Mouse (Mus musculus): Measurements from ENCODE around the gene Smim15.

Smim15 gene

DNA sequence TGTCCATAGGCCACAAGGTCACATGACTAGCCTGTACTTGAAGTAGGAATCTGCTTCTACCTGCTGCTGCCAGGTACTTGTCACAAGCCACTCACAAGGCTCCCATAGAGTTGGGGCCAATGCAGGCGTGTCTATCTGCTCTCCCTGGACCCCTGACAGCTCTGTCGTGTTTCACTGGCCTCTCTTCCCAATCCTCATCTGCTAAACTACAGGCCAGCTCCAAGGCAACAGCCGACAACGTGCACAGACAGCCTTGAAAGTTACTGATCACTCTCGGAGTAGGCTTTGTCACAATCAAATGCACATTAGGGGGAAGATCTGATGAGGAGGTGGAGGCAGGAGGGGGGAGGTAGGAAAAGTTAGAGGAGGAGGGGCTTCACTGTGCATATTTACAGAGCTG lies 18.7 kb downstream of the Smim15 start:
- DNase-seq (ENCODE audit: low spot score) = no peak

DNA sequence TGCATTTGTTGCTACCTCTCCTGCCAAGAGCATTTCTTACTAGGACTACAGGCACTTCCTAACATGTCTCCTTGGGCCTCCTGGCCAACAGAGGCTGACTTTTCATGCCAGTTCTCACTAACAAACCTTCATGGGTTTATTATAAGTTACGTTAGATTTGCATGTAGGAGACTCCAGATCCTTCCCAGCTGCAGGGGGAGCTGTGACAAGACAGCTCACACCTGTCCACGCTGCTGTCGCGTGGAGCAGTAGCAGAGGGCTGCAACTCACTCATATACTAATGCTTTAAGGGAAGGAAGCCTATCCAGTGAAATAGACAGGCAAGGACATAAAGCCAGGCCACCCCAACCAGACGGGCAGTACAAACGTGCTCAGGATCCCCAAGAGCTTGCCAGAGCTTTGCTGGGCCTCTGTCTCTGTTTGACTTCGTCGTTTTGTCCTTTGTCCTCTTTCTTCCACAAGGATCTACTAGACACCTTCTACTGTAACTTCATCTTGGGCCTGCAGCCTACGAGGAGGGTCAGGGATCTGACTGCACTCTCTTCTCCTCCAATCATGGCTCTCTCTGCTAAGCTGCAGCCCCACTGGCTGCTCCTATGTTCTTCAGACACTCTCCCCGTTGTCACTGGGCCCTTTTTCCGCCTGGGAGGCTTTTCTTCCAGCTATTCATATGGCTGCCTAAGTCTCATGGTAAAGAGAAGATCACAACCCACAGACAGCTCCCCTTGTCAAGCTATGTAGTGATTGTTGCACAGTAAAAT lies 19.3 kb downstream of the Smim15 start:
- DNase-seq (ENCODE audit: low spot score) = no peak

DNA sequence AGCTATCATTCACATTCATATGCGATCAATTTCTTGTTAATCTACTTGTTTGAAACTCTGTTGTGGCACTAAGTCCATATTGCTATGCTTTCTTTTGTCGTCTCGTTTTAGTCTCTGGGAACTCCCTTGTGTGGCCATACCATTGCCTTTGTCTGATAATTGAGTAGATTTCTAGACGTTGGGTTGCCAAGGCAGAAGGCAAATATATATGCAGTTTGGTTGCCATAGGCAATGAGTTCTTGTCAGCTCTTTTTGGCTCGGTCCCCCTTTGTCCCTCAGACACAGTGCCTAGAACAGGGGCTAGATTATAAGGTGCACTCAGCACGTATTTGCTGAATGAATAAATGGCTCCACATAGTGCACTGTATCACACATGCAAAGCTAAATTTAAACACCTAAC lies 20.1 kb downstream of the Smim15 start:
- peak; percentile 49 for DNase-seq (ENCODE audit: low spot score)

DNA sequence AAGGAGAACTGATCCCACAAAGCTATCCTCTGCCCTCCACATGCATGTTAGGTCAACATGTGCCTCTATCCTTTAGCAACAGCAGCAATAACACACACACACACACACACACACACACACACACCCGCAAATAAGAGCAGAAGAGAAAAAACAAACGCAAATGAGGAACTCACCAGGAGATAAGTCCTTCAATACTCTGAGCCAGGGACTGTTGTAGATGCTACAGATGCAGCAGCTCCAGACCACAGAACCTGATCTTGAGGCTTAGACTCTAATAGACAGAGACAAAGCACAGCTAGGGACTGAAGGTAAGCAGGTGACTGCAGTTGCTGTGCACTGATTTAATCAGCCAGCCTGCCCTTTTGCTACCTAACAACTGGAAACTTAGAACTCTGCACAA lies 21.8 kb downstream of the Smim15 start:
- DNase-seq (ENCODE audit: low spot score) = no peak

DNA sequence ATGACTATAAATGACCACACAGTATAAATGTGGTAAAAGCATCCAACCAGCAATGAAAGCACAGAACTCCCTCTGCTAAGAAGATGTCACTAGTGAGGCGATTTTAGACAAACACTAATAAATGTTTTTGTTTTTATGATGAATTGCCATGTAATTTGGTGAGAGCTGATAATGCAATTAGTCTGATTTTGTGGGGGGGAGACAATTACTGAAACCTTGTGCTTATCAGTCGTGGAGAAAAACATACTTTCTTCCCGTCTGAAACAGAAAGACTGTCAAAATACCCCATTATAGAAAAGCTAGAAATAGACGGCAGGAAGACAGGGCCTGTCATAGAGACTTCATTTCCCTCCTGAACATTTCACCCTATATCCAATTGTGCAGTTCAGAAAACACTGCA lies 24.9 kb downstream of the Smim15 start:
- DNase-seq (ENCODE audit: low spot score) = no peak

DNA sequence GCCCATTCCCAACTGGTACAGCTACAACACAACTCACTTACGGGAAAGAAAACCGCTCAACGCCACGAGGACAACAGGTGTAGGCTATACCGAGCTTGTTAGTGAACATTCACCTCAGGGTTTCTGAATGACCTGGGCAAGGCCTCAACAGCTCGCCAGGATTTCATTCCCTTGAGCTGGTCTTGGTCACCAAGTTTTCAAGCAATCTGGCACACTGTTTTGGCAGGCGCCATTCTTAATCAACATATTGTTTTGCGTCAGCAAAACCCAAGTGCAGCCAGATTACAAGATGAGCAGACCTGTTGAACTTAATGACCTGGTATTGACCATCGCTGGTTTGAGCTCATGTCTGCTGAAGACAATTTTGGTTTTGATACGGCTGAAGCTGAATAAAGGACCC lies 25.9 kb downstream of the Smim15 start:
- no peak for DNase-seq (ENCODE audit: low spot score)

DNA sequence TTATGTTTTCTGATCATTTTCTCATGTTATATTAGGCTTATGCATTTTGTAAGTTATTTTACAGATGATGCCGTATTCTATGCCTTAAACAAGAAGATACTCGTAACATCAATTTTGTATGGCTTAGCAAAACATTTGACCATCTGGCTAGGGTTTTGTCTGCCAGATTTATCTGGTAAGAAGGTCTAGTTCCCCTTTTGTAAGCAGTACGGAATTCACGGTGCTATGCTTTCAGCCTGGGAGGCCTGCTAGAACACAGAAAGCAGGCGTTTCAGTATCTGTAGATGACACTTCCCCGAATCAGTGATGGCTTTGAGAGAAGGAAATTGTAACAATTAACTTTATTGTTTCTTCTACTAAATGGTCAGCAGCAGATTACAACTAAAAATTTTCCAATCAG lies 33.2 kb downstream of the Smim15 start:
- no peak for DNase-seq (ENCODE audit: low spot score)

DNA sequence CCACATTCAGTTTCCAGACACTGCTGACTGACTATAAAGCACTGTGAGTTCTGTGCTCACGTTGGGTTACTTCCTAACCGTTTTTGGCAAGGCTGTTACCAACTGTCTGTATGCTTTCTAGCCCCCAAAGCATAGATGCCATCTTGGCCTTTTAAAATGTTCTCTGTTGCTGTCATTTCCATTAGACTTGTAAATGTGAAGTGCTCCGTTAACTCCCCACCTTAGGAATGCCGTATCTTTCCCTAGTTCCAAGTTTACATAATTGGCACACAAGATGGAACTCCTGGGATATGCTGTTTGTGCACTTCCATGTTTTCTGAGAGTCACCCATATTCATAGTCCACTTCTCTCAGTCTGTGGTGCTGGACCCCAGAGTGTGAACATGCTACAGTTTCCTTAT lies 33.7 kb downstream of the Smim15 start:
- no peak for DNase-seq (ENCODE audit: low spot score)

DNA sequence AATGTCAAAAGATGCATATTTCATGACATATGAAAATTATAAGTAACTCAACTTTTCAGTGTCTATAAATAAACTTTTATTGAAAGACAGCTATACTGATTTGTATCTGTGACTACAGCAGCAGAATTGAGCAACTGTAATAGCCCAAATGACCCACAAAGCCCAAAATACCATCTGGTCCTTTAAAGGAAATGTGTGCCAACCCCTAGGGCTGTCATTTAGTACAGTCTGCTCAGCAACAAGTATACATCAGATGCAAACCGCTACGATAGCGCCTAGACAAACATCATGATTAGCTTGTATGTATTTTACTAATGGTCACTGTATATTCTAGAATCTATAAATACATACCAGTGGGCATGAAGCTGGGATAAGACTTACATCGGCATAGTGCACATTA lies 39.8 kb downstream of the Smim15 start:
- no peak for DNase-seq (ENCODE audit: low spot score)

DNA sequence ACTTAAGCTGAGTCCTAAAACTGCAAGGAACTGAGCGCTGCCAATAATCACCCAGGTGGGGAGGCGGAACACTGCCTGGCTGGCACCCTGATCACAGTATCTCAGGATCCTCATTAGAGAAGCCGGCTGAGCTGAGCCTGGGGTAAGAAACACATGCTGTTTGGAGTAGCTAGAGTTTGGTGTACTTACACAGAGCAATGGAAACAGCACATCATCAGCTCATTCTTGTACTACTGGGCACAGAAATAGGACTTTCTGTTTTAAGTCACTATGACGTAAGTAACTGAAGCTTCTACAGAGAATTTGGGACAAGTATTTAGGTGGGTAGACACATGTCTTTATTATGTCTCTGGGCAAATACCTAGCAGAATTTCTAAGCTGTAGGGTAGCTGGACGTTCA lies 41.8 kb downstream of the Smim15 start:
- no peak for DNase-seq (ENCODE audit: low spot score)

DNA sequence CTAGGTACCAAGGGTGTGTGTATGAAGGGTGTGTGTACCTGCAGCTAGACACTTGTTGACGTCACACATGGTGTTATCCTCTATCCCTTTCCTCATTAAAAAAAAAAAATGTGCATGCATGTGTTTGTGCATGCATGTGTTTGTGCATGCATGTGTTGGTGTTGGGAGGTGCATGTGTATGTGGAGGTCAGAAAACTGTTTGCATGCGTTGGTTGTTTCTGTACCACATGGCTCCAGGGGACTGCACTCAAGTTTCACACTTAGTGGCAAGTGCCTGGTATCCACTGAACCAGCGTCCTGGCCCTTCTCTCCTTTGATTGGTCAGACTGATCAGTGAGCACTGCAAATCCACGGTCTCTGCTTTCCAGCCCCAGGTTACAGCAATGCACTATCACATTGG lies 42.5 kb downstream of the Smim15 start:
- DNase-seq (ENCODE audit: low spot score) = no peak

DNA sequence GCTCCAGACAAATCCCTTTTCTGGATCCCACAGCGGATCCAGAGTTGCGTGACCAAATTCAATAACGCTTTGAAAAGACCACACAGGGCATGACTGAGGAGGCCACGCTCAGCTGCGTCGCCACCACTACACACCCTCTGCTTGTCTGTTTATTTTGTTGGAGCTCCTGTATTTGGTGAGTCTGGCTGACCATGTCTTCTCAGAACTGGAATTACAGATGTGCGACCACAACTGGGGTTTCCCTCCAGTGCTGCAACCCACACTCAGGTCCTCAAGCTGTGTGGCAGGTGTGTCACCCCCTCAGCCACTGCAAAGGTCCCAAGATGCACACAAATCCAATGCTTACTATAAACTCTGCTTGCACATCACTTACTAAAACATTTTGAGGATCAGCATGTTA lies 48.0 kb downstream of the Smim15 start:
- no peak for DNase-seq (ENCODE audit: low spot score)

DNA sequence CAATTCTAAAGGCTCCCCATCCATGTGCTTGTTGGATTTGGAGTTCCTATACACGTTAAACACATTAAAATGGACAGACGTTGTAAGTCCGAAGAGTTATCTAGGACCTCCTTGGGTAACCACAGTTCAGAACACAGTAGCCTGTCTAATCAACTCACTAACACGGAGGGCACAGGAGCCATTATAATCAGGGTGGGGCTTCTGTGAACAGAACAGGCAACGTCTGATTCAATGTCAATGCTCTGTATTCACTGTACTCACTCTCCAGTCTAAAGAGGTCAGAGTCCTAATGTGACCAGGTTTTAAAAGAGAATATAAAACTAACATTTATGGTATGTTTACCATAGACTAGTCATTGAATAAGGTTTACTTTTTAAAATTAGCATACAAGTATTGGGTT lies 50.4 kb downstream of the Smim15 start:
- DNase-seq (ENCODE audit: low spot score) = no peak

DNA sequence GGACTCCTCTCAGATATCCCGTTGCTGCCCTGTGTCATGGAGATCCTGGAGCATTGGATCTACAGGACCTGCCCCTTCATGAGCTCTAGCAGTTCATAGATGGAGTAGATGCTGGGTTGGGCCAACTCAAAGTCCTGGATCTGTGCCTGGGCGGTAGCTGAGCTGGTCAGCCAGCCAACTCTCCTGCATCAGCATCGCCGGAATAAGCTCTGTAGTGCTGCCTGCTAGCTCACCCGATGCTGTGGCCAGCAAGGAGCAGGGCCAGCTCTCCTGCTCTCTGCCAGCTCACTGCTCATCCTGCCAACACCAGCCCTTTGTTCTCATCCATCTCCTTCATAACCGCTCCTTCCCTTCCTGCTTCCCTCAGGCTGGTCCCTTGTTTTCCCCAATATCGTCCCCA lies 51.4 kb downstream of the Smim15 start:
- no peak for DNase-seq (ENCODE audit: low spot score)

DNA sequence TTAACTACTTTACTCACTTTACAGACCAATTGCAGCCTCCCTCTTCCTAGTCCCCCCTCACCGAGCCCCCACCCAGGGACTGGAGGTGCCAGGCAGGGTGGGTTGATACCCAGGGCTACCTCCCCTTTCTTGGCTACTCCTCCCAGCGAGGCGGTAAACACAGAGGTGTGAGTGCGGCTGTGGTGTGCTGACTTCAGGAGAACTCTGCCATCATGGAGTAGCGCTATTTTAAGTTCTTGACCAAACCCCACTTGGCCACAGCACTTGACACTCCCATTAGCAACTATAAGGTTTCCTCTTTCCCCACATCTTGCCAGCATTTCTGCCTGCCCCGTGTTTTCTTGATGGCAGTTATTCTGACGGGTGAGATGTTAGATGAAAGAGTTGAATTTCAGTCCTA lies 52.2 kb downstream of the Smim15 start:
- DNase-seq (ENCODE audit: low spot score) = no peak

All from embryo, embryonic 10 days (tissue).